Mouse (Mus musculus) ES-Bruce4 (cell line): ENCODE results near the gene Baiap2l1. TPM values are rescaled to one million over a fixed set of nuclear protein-coding genes. Genes with fewer than 3 reads are reported as not detected.
"Not testable (repeated sequence)": the region's sequence is repeated elsewhere in the genome, so short reads cannot be mapped to it uniquely, and the experiment has no call there.

Experiments used
- H3K27ac ChIP-seq: 2 replicates; pipeline ENCODE4 v1.5.1; 2012; ENCODE audit warnings: low read length, inconsistent platforms; ENCODE audit not compliant: insufficient read depth
- H3K27me3 ChIP-seq: 2 replicates; pipeline ENCODE4 v1.6.1; 2012; ENCODE audit warnings: mild to moderate bottlenecking, low read length, inconsistent platforms; ENCODE audit not compliant: control insufficient read depth, poor library complexity, insufficient read depth, severe bottlenecking
- H3K36me3 ChIP-seq: 2 replicates; pipeline ENCODE4 v1.6.1; 2012; ENCODE audit warnings: inconsistent platforms, mild to moderate bottlenecking, low read length, moderate library complexity; ENCODE audit not compliant: control insufficient read depth, poor library complexity, insufficient read depth, severe bottlenecking
- H3K4me1 ChIP-seq: one replicate; pipeline ENCODE4 v1.8.1; 2011; ENCODE audit warnings: low read length; ENCODE audit not compliant: control insufficient read depth, insufficient read depth
- H3K4me3 ChIP-seq: 2 replicates; pipeline ENCODE4 v1.5.1; 2011; ENCODE audit warnings: low read depth, mild to moderate bottlenecking, low read length
- H3K9ac ChIP-seq: 2 replicates; pipeline ENCODE4 v1.6.1; 2012; ENCODE audit warnings: low read depth, mild to moderate bottlenecking, inconsistent platforms; ENCODE audit not compliant: poor library complexity, severe bottlenecking
- H3K9me3 ChIP-seq: replicated peaks from 2 replicates; pipeline ENCODE4 v1.6.1; 2012; ENCODE audit warnings: mild to moderate bottlenecking, low read length, inconsistent platforms; ENCODE audit not compliant: control insufficient read depth, poor library complexity, insufficient read depth, severe bottlenecking
- CTCF ChIP-seq: IDR thresholded peaks from one replicate; pipeline ENCODE4 v1.8.1; 2011; ENCODE audit warnings: low read depth, low read length
- EP300 ChIP-seq: IDR thresholded peaks from 2 replicates; pipeline ENCODE4 v1.6.1; 2011; ENCODE audit warnings: low read depth, low read length; ENCODE audit not compliant: insufficient read depth
- POLR2A ChIP-seq: IDR thresholded peaks from one replicate; pipeline ENCODE4 v1.8.1; 2011; ENCODE audit warnings: low read length; ENCODE audit not compliant: insufficient read depth
- polyA plus RNA-seq: library from polyadenylated mRNA; stranded (reverse); fragments of >200 nt; gene quantifications from 2 replicates; pipeline ENCODE4 v1.2.4, GENCODE M21; 2011; ENCODE audit warnings: low read depth; ENCODE audit not compliant: missing spikeins, insufficient read depth, insufficient read length

Baiap2l1 gene
- polyA plus RNA-seq, 1 experiment, result 18.2 TPM

DNA sequence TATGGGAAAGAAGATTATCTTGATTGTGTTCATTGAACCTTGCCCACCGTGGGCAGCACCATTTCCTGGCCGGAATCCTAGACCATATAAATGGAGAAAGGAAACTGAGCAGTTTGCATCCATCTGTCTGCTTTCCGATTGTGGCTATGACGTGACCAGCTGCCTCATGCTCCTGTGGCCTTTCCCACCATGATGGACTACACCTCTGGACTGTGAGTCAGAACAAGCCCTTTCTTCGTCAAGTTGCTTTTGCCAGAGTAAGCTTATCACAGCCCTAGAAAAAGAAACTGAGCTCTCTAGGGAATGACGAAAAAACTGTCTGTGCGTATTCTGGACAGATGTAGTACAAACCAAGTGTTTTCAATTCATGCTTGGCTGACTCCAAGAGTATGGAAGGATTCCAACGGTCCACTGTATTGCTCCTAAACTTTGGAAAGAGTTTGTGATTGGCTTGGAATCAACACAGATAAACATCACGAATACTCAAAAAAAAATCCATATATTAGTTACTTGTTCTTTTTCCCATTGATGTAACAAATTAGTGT is 10.8 kb upstream of the Baiap2l1 start:
- TF ChIP-seq EP300 (no peak), CTCF (no peak), POLR2A (no peak)
- no peak overlapping the region for H3K27ac ChIP-seq
- H3K4me3 ChIP-seq, result no peak overlapping the region
- no peak overlapping the region for H3K9ac ChIP-seq
- H3K9me3 ChIP-seq, result no peaks in the 10 kb centered on the region
- H3K36me3 ChIP-seq, result no peaks in the 10 kb centered on the region
- peaks cover 6% of the 10 kb centered on the region for H3K4me1 ChIP-seq
- no peaks in the 10 kb centered on the region for H3K27me3 ChIP-seq

DNA sequence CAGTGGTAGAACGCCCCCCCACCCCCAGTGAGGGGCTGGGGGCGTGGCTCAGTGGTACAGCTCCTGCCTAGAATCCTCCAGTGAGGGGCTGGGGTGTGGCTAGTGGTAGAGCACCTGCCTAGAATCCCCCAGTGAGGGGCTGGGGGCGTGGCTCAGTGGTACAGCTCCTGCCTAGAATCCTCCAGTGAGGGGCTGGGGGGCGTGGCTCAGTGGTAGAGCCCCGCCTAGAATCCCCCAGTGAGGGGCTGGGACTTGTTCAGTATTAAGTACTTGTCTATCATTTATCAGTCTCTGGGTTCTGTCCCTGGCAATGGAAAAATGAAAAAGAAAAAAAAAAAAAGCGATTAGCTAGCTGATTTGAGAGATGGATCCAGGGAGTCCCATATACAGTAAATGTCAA is 8.6 kb upstream of the Baiap2l1 start:
- H3K9ac ChIP-seq, H3K4me1 ChIP-seq, H3K36me3 ChIP-seq, H3K9me3 ChIP-seq, H3K27ac ChIP-seq, H3K4me3 ChIP-seq, H3K27me3 ChIP-seq: not testable (repeated sequence)

DNA sequence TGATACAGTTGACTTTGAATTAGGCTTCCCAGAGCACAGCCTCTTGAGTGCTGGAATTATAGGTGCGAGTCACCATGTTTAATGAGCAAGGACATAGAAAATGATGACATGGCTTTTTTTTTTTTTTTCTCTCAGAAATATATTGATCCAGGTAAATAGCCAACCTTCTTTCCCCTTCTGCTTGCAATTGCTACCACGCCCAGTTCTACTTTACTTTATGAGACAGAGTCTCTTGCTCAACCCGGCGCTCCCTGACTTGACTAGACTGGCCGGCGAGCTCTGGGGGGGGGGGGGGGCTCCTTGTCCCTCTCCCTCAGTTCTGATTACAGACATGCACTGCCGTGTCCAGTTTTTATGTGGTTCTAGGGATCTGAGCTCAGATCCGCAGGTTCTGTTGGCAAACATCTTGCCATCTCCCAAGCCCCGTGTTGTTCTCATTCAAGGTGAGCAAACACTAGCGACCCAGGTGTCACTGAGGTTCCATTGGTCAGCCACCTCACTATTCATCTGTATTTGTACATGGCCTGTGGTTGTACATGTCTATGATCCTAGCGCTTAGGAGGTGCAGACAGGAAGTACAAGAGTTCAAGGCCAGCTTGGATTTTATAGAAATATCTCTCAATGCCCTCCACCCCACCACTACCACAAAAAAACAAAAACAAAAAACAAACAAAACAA is 6.9 kb upstream of the Baiap2l1 start:
- Histone ChIP-seq H3K36me3 (no peaks in the 10 kb centered on the region), H3K4me1 (no peaks in the 10 kb centered on the region), H3K4me3 (no peak overlapping the region), H3K9me3 (no peaks in the 10 kb centered on the region), H3K27me3 (no peaks in the 10 kb centered on the region), H3K9ac (no peak overlapping the region), H3K27ac (no peak overlapping the region)
- TF ChIP-seq EP300, result no peak
- no peak for TF ChIP-seq POLR2A
- TF ChIP-seq CTCF, result no peak

DNA sequence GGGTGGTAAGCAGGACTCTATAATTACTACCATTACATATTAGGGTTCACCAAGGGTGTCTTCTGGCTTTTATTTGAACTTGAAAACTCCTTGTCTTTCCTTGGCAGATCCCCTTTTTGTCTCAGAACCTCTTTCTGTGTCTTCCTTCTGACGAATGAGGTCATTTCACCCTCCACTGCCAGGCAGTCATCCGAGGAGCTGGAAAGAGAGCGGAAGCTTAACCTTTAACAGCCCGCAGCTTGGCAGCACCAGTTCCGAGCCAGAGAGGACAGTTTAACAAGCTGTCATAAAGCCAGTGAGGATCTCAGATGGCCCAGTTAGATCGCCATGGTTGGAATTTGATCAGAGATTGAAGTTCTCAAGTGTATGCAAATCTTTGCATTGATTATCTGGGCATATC is 2.4 kb upstream of the Baiap2l1 start:
- TF ChIP-seq CTCF, result no peak
- TF ChIP-seq POLR2A, result no peak
- TF ChIP-seq EP300, result no peak
- no peaks in the 10 kb centered on the region for H3K27me3 ChIP-seq
- no peaks in the 10 kb centered on the region for H3K4me1 ChIP-seq
- H3K27ac ChIP-seq, result no peak overlapping the region
- H3K9ac ChIP-seq, result no peak overlapping the region
- H3K9me3 ChIP-seq, result no peaks in the 10 kb centered on the region
- H3K36me3 ChIP-seq, result no peaks in the 10 kb centered on the region
- no peak overlapping the region for H3K4me3 ChIP-seq

DNA sequence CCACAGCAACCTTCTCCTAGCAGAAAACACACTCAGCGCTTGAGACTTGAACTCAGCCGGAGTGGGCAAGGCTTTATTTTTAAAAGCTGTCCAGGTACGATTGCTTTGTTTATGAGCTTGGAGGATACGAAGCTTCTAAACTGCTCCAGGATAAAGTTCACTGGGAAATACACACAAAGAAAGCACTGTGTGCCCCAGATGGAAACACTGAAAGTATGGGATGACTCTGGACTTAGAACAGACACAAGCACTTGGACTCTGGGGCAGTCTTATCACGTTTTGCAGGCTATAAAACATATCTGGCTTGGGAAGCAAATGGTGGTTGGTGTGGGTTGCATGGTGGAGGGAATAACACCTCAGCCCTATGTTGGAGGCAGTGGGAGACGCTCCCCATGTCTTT is 2.0 kb upstream of the Baiap2l1 start:
- Histone ChIP-seq H3K9ac (no peak overlapping the region), H3K4me1 (no peaks in the 10 kb centered on the region), H3K9me3 (no peaks in the 10 kb centered on the region), H3K27ac (no peak overlapping the region), H3K4me3 (no peak overlapping the region), H3K36me3 (no peaks in the 10 kb centered on the region), H3K27me3 (no peaks in the 10 kb centered on the region)
- TF ChIP-seq EP300 (no peak), POLR2A (no peak)

DNA sequence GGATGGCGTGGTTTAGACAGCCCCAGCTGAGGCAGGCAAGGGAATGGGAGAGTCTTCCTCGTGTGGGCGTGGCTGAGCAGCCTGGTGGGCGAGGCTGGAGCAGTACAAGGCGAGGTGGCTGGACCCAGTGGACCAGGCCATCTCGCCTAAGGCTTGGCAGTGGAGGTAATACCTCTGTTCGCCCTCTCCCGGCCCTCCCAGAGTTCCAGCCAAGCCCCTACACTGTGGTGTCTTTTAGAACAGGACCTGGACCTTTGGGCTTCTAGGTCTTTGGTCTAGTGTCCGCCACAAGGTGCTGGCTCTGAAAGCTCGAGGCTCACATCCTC is 643 bp upstream of the Baiap2l1 start:
- no peak for TF ChIP-seq POLR2A
- no peak for TF ChIP-seq CTCF
- TF ChIP-seq EP300, result no peak
- peak overlapping the region; percentile 50 for H3K4me3 ChIP-seq
- H3K27ac ChIP-seq, result no peak overlapping the region
- no peaks in the 10 kb centered on the region for H3K9me3 ChIP-seq
- no peaks in the 10 kb centered on the region for H3K4me1 ChIP-seq
- no peaks in the 10 kb centered on the region for H3K27me3 ChIP-seq
- H3K36me3 ChIP-seq, result no peaks in the 10 kb centered on the region
- no peak overlapping the region for H3K9ac ChIP-seq
